Mouse (Mus musculus): ENCODE results near the gene Nom1. TPM values are rescaled to one million over a fixed set of nuclear protein-coding genes. Genes with fewer than 3 reads are reported as not detected.
"Not testable (repeated sequence)": the region's sequence is repeated elsewhere in the genome, so short reads cannot be mapped to it uniquely, and the experiment has no call there.

The Nom1 gene
- polyA plus RNA-seq, 1 experiment from 2014 or later: 26.0 TPM

DNA sequence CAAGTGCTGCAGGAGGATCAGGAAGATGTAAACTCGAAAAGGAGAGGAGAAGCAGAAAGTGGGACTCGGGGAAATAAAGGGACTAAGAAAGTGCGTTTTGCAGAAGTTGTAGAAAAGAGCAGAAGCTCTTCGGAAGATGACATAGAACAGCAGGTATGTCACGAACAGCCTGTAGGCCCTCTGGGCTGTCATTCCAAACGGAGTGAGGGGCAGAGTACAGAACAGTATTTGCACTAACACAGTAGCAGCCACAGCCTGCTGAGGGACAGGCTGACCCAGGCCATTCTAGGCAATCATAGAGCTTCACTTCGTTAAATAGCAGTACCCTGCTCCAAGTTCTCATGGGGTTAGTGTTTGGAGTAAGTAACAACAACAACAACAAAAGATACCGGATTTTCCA, 1.0 kb downstream of the Nom1 start:
- no peak for ATAC-seq
- Histone ChIP-seq H3K36me3 (ENCODE audit: control insufficient read depth, insufficient read depth) (peaks cover 11% of the 10 kb centered on the region), H3K4me3 (replicated peaks; ENCODE audit: low read length) (peak overlapping the region; percentile 87), H3K27me3 (replicated peaks; ENCODE audit: control insufficient read depth, insufficient read depth, low read length) (no peaks in the 10 kb centered on the region), H3K9ac (replicated peaks; ENCODE audit: low read depth, low read length) (peak overlapping the region; percentile 71), H3K9me3 (ENCODE audit: control insufficient read depth, low read length) (no peaks in the 10 kb centered on the region), H3K27ac (ENCODE audit: low read length) (no peak overlapping the region), H3K4me1 (replicated peaks; ENCODE audit: control insufficient read depth, insufficient read depth, low read length) (peaks cover 21% of the 10 kb centered on the region), H3K4me2 (ENCODE audit: low read length) (peak overlapping the region; percentile 68)
- 56% methylated on average over 8 of the region's 8 CpGs for WGBS

DNA sequence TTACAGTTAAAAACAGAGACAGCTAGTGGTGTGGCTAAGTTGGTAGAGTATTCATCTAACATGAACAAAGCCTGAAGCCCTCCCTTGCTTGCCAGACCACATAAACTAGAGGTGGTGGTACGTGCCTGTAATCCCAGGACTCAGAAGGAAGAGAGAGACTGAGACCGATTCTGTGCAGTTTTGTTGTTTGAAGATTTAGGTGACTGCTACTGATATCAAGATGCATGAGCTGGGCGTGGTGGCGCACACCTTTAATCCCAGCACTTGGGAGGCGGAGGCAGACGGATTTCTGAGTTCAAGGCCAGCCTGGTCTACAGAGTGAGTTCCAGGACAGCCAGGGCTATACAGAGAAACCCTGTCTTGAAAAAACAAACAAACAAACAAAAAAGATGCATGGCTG, 2.3 kb downstream of the Nom1 start:
- not testable (repeated sequence) for H3K4me3 ChIP-seq (replicated peaks; ENCODE audit: low read length); H3K9me3 ChIP-seq (ENCODE audit: control insufficient read depth, low read length); ATAC-seq; H3K27me3 ChIP-seq (replicated peaks; ENCODE audit: control insufficient read depth, insufficient read depth, low read length); H3K9ac ChIP-seq (replicated peaks; ENCODE audit: low read depth, low read length); H3K4me2 ChIP-seq (ENCODE audit: low read length); H3K27ac ChIP-seq (ENCODE audit: low read length)
- peaks cover 11% of the 10 kb centered on the region for H3K36me3 ChIP-seq (ENCODE audit: control insufficient read depth, insufficient read depth)
- H3K4me1 ChIP-seq (replicated peaks; ENCODE audit: control insufficient read depth, insufficient read depth, low read length): peaks cover 21% of the 10 kb centered on the region
- WGBS: 94% methylated on average over 6 of the region's 6 CpGs

DNA sequence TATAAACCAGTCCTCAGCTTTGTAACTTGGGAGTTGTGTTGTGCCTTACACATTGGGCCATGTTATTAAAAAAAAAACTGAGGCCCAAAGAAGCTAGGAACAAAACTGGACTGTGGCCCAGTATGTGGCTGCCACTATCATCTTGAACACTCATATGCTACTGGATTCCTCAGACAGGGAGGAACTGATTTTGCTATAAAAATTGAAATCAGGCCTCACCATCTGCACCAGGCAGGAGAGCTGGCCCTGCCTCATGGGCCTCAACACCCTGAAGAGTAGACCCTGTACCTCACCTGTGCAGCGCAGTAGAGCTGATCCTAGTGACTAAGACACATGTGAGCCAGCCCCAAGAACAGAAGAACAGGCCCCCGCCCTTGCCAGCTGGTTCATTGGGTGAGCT, 10.8 kb downstream of the Nom1 start:
- no peaks in the 10 kb centered on the region for H3K27me3 ChIP-seq (replicated peaks; ENCODE audit: control insufficient read depth, insufficient read depth, low read length)
- no peak overlapping the region for H3K4me2 ChIP-seq (ENCODE audit: low read length)
- no peaks in the 10 kb centered on the region for H3K9me3 ChIP-seq (ENCODE audit: control insufficient read depth, low read length)
- no peak overlapping the region for H3K27ac ChIP-seq (ENCODE audit: low read length)
- peaks cover 43% of the 10 kb centered on the region for H3K36me3 ChIP-seq (ENCODE audit: control insufficient read depth, insufficient read depth)
- H3K4me1 ChIP-seq (replicated peaks; ENCODE audit: control insufficient read depth, insufficient read depth, low read length): no peaks in the 10 kb centered on the region
- 100% methylated on average over 2 of the region's 2 CpGs for WGBS
- H3K9ac ChIP-seq (replicated peaks; ENCODE audit: low read depth, low read length): no peak overlapping the region
- no peak for ATAC-seq
- no peak overlapping the region for H3K4me3 ChIP-seq (replicated peaks; ENCODE audit: low read length)

DNA sequence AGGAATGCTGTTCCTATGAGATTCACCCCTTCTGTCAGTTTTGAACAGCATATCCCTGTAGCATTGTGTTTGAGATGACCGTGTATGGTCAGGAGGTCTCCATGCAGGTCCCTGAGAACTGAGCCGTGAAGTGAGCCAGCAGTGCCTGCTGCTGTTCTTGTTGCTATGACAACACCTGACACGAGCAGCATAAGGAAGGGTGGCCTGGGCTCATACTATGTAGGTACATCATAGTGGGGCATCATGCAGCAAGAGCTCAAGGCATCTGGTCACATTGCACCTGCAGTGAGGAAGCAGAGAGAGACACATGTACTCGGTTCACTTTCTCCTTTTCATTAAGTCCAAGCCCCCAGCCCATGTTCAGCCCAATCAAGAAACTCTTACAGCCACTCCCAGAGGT, 17.9 kb downstream of the Nom1 start:
- WGBS: 77% methylated on average over 4 of the region's 4 CpGs
- H3K4me2 ChIP-seq (ENCODE audit: low read length): no peak overlapping the region
- peaks cover 28% of the 10 kb centered on the region for H3K36me3 ChIP-seq (ENCODE audit: control insufficient read depth, insufficient read depth)
- no peak overlapping the region for H3K27ac ChIP-seq (ENCODE audit: low read length)
- no peak for ATAC-seq
- H3K9me3 ChIP-seq (ENCODE audit: control insufficient read depth, low read length): no peaks in the 10 kb centered on the region
- H3K9ac ChIP-seq (replicated peaks; ENCODE audit: low read depth, low read length): no peak overlapping the region
- H3K27me3 ChIP-seq (replicated peaks; ENCODE audit: control insufficient read depth, insufficient read depth, low read length): no peaks in the 10 kb centered on the region
- no peaks in the 10 kb centered on the region for H3K4me1 ChIP-seq (replicated peaks; ENCODE audit: control insufficient read depth, insufficient read depth, low read length)
- H3K4me3 ChIP-seq (replicated peaks; ENCODE audit: low read length): no peak overlapping the region

DNA sequence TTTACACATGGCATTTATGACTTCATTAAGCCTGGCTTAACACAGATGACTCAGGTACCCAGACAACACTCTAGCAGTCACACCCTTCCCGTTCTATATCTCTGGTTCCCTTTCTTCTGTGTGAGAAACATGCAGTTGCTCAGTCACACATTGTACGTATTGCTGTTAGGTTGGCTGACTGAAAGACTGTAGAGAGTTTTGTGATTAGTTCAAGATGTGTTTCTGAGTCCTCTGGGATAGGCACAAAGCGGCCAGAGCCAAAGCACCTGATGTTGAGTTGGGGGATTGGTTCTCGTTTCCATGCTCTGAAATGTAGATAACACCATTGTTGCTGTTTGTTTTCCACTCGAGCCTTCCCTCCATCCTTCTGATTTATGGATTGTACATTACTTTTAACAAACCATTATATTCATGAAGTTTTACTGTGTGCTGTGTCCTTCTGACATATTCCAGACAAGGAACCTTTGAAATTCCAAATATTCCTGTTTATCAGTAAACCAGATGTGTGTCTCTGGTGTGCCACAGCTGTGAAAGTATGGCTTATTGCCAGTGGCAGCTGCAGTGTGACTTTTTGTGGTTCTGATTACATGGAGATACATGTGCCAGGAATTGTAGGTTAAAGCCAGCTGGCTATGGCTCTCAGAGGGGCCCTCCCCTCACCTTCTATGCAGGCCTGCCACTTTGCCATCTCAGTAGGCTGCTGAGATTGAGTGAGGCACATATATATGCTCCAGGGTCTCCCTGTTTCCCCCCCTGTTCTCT, 22.6 kb downstream of the Nom1 start:
- H3K9me3 ChIP-seq (ENCODE audit: control insufficient read depth, low read length): no peaks in the 10 kb centered on the region
- no peak overlapping the region for H3K27ac ChIP-seq (ENCODE audit: low read length)
- peaks cover 9% of the 10 kb centered on the region; the same call in 1 of the 2 replicates for H3K36me3 ChIP-seq (ENCODE audit: control insufficient read depth, insufficient read depth)
- no peaks in the 10 kb centered on the region for H3K4me1 ChIP-seq (replicated peaks; ENCODE audit: control insufficient read depth, insufficient read depth, low read length)
- H3K4me3 ChIP-seq (replicated peaks; ENCODE audit: low read length): no peak overlapping the region
- no peaks in the 10 kb centered on the region for H3K27me3 ChIP-seq (replicated peaks; ENCODE audit: control insufficient read depth, insufficient read depth, low read length)
- no peak overlapping the region for H3K4me2 ChIP-seq (ENCODE audit: low read length)
- no peak overlapping the region for H3K9ac ChIP-seq (replicated peaks; ENCODE audit: low read depth, low read length)
- ATAC-seq: no peak
- 84% methylated on average over 5 of the region's 5 CpGs for WGBS

DNA sequence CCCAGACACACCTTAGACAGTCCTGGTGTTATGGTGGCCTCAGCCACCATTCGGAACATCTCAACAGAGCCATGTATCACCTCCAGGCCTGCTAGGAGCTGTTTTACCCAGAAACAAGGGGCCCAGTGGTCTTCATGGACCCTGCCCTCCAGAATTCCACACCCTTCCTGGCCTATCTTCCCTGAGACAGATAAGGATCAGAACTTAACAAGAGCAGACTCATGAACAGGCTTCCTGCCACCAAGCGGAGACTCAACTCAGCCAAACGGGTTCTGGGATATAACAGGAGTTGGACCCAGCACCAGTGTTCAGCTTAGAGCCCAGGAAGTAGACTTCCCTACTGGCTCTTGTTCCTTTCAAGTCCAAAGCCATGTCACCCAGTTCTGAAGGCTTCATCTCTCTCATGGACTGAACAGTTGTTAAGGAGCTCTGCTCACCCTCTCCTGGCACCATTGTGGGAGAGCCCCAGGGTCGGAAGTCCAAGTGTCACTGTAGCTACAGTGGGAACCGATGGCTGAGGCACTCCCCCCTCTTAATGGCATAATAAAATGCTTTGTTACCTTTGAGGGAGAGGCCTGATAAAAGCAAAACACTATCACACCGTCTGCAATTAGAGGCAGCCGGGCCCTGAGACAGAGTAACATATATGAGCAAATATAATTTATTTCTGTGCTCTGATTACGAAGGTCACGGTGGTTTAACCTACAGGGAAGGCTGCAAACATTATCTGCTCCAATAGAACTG, 28.7 kb downstream of the Nom1 start:
- WGBS: 79% methylated on average over 9 of the region's 9 CpGs
- H3K4me1 ChIP-seq (replicated peaks; ENCODE audit: control insufficient read depth, insufficient read depth, low read length): peaks cover 5% of the 10 kb centered on the region
- ATAC-seq: no peak

DNA sequence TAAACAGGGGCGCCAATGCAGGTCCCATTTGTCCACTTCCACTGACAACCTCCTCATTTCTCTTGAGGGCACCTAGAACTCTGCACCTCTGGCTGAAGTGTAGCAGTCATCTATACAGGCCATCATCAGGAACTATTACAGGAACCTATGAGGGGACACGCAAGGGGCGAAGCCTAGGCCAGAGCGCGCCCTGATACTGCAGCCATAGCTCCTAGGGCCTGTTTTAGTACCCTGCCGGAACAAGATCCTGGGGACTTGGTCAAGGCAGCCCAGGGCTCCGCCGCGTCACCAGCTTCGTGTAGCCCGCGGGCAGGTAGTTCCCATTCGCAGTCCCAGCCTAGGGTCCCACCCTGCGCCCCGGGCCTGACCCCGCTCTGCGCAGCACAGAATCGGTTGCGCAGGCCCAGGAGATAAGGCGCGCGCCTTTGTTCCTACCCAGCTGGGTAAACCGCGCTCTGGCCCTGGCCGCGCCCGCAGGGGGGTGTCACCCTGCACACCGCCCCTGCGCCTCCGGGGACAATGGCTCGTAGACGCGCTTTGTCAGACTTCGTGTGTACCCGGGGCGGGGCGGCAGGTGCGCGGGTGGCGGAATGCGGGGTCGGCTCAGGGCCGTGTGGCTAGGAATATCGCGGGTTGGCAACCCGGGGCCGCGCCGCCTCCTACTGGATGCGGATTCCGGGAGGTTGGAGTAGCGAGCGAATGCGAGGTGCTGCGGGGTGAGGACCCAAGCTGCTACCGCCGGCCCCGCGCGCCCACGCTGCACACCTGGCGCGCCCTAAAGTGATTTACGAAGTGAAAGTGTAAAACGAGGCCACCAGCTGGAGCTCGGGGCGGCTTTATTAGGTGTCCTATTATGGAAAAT, 33.3 kb downstream of the Nom1 start:
- 2% methylated on average over 67 of the region's 67 CpGs for WGBS
- H3K9ac ChIP-seq (replicated peaks; ENCODE audit: low read depth, low read length): peak overlapping the region; percentile 44; the same call in 1 of the 2 replicates
- ATAC-seq: peak; percentile 63
- H3K4me1 ChIP-seq (replicated peaks; ENCODE audit: control insufficient read depth, insufficient read depth, low read length): peaks cover 8% of the 10 kb centered on the region
- H3K36me3 ChIP-seq (ENCODE audit: control insufficient read depth, insufficient read depth): no peaks in the 10 kb centered on the region
- H3K9me3 ChIP-seq (ENCODE audit: control insufficient read depth, low read length): no peaks in the 10 kb centered on the region
- H3K27me3 ChIP-seq (replicated peaks; ENCODE audit: control insufficient read depth, insufficient read depth, low read length): peaks cover 68% of the 10 kb centered on the region
- H3K4me3 ChIP-seq (replicated peaks; ENCODE audit: low read length): peak overlapping the region; percentile 38
- no peak overlapping the region for H3K27ac ChIP-seq (ENCODE audit: low read length)
- H3K4me2 ChIP-seq (ENCODE audit: low read length): peak overlapping the region; percentile 56

More for the DNA sequence above, 28.7 kb downstream of the Nom1 start:
- Histone ChIP-seq H3K9me3 (ENCODE audit: control insufficient read depth, low read length) (no peaks in the 10 kb centered on the region), H3K27ac (ENCODE audit: low read length) (no peak overlapping the region), H3K9ac (replicated peaks; ENCODE audit: low read depth, low read length) (no peak overlapping the region), H3K4me2 (ENCODE audit: low read length) (no peak overlapping the region), H3K4me3 (replicated peaks; ENCODE audit: low read length) (no peak overlapping the region), H3K36me3 (ENCODE audit: control insufficient read depth, insufficient read depth) (no peaks in the 10 kb centered on the region), H3K27me3 (replicated peaks; ENCODE audit: control insufficient read depth, insufficient read depth, low read length) (peaks cover 26% of the 10 kb centered on the region)

DNA sequence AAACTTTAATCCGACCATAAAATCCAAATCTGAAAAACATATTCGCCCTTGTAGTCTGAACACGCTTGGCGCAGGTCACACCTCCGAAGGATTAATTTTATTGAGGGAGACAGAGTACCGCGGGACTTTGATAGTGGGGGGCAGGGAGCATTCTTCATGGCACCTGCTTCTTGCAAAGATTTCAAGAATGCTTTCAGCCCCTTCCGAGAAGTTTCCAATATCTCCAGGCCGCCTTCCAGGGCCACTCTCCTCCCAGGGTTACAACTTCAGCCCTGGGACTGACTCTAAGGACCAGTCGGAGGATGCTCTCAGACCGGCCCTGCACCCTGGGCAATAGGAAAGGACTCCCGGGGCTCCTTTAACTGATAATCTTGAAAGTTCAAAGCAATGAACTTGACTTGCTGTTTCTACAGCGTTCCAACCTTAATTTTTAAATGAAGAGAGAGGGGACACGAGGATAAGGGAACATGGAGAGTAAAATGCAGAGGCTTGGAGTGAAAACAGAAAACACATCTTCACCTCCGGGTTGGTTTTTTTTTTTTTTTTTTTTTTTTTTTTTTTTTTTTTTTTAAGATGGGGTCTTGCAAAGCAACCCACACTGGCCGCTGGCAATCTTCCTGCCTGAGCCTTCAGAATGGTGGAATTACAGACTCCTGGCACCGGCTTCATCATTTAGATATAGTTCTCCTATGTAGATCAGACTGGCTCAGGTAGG, 34.0 kb downstream of the Nom1 start:
- no peak for ATAC-seq
- Histone ChIP-seq H3K9me3 (ENCODE audit: control insufficient read depth, low read length) (no peaks in the 10 kb centered on the region), H3K4me2 (ENCODE audit: low read length) (peak overlapping the region; percentile 56), H3K27me3 (replicated peaks; ENCODE audit: control insufficient read depth, insufficient read depth, low read length) (peaks cover 74% of the 10 kb centered on the region), H3K27ac (ENCODE audit: low read length) (no peak overlapping the region), H3K4me3 (replicated peaks; ENCODE audit: low read length) (peak overlapping the region; percentile 38), H3K36me3 (ENCODE audit: control insufficient read depth, insufficient read depth) (no peaks in the 10 kb centered on the region), H3K9ac (replicated peaks; ENCODE audit: low read depth, low read length) (peak overlapping the region; percentile 44; the same call in 1 of the 2 replicates), H3K4me1 (replicated peaks; ENCODE audit: control insufficient read depth, insufficient read depth, low read length) (peaks cover 8% of the 10 kb centered on the region)
- WGBS: under 1% methylated on average over 17 of the region's 17 CpGs

Measured in forebrain, embryonic 16.5 days (tissue).